Mouse (Mus musculus): ENCODE data around the gene Faiml. TPM values are rescaled to one million over a fixed set of nuclear protein-coding genes. Genes with fewer than 3 reads are reported as not detected.

Faiml gene
- polyA plus RNA-seq, 1 experiment from 2014 or later = not detected

Other genes starting within 250 kb of the Faiml start
- gene Gm1123, start 201.5 kb downstream of the Faiml start, polyA plus RNA-seq (2015; fragmentation: Nextera tagmentation; extraction: Ambion mirVana) = 0.13 TPM in 1 of 2 replicates, not detected in the other
- 2.1 and 3.5 TPM in 2 replicates for gene Pik3cb, start 96.6 kb downstream of the Faiml start, polyA plus RNA-seq (2015; fragmentation: Nextera tagmentation; extraction: Ambion mirVana)
- gene Cep70, start 6.1 kb upstream of the Faiml start, polyA plus RNA-seq (2015; fragmentation: Nextera tagmentation; extraction: Ambion mirVana) = 56.2 and 57.1 TPM in 2 replicates
- 0.43 and 0.48 TPM in 2 replicates for gene Esyt3, start 121.3 kb upstream of the Faiml start, polyA plus RNA-seq (2015; fragmentation: Nextera tagmentation; extraction: Ambion mirVana)
- gene Mras, start 200.1 kb upstream of the Faiml start, polyA plus RNA-seq (2015; fragmentation: Nextera tagmentation; extraction: Ambion mirVana) = 49.0 and 51.1 TPM in 2 replicates
- not detected in 2 replicates for gene Nme9, start 214.2 kb upstream of the Faiml start, polyA plus RNA-seq (2015; fragmentation: Nextera tagmentation; extraction: Ambion mirVana)